Mouse (Mus musculus) bone marrow, adult 2 months (tissue): ENCODE measurements around the gene Rbm47.

ENCODE experiments used
- CTCF ChIP-seq: fragments of 200-500 bp; IDR thresholded peaks from 2 replicates; pipeline ENCODE4 v1.5.1; 2011; ENCODE audit warnings: low read length, control low read depth; ENCODE audit not compliant: control insufficient read depth, insufficient read depth
- POLR2A ChIP-seq: fragments of 200-500 bp; IDR thresholded peaks from 2 replicates; pipeline ENCODE4 v1.6.1; 2011; ENCODE audit warnings: low read depth, mild to moderate bottlenecking, control low read depth, low read length, borderline replicate concordance; ENCODE audit not compliant: control insufficient read depth

DNA sequence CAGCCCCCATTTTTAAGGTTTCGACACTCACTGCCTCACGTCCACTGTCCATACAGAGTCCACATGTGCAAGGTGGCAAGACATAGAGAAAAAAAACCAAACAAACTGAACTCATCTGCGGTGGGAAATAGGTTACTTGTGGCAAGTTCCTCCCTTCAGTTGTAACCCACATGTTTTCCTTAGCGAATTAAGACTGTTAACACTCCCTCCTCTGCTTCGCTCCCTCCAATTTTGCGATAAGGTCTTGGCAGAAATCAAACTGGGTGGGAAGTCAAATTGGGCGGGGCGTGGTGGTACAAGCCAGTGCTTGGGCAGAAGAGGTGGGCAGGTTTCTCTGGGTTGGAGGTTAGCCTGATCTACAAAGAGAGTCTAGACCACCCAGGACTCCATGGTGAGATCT is 101.2 kb downstream of the Rbm47 start:
- TF ChIP-seq CTCF (no peak), POLR2A (no peak)
